Mouse (Mus musculus) gastrocnemius, postnatal 10 days (tissue): ENCODE results near the gene Enthd1. TPM values are rescaled to one million over a fixed set of nuclear protein-coding genes. Genes with fewer than 3 reads are reported as not detected.
A peak's percentile ranks its signal among the peaks of the same experiment; 100 is the strongest.
"Not testable (repeated sequence)": the region's sequence is repeated elsewhere in the genome, so short reads cannot be mapped to it uniquely, and the experiment has no call there.

ENCODE experiments used
- DNase-seq: peaks from one replicate; pipeline ENCODE4 v3.0.0; 2021; ENCODE audit warnings: mixed read lengths
- long read RNA-seq, 2 experiments: library from polyadenylated mRNA; stranded (forward); transcript quantifications; one replicate each; pipeline ENCODE4 v2.0.0; 2021
- total RNA-seq, 2 experiments: library from RNA; stranded (reverse); gene quantifications; 2 replicates each; pipeline ENCODE4 v1.2.3; 2021

Enthd1 gene
- not detected for total RNA-seq
- long read RNA-seq, experiment 1: 0 reads
- long read RNA-seq, experiment 2: 0 reads

DNA sequence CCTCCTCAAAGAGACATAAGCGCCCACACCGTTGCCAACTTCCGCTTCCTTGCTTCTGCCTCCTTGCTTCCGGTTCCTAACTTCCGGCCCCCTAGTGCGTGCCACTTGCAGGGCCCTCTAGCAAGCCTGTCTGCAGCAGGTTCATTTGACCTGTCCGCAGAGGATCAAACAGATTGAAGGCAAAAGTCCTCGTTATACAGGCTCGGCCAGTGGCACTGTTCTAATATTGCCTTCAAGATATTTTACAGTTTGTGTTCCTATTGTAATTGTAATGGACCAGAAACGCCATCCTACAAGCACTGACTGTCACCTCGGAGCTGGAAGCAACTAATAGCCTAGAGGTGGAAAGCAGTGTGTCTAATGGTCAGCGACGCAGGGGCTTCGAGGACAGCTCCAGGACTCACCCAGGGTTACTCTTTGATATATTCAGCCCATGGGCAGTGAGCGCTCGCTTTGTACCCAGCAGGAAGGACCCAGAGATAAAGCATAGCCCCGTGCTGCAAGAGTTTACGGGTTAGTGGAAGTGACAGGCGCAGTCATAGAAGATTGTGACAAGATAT, at the start of gene Enthd1:
Gene Enthd1, minus strand, starts transcription at position 51 of the 560 bp plus-strand sequence.
- no peak for DNase-seq

GRCm38 (mm10) chr15:80613904-80614303, 48.9 kb upstream of the Enthd1 start:
- DNase-seq: no peak

GRCm38 (mm10) chr15:80611478-80611877, 46.5 kb upstream of the Enthd1 start:
- DNase-seq: no peak

DNA sequence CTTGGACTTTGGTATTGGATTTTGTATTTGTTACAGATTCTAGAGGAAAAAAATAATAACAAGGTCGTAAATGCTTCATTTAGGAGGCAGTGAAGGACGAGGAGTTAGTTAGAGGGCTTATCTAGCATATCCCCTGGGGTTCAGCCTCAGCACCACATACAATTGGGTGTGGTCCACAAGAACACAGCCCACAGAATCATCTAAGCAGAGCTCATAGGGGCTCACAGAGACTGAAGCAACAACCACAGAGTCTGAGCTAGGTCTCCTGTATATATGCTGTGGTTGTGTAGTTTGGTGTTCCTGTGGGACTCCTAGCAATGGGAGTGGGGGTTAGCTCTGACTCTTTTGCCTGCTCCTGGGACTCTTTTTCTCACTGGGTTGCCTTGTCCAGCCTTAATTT, 45.4 kb upstream of the Enthd1 start:
- DNase-seq: no peak

DNA sequence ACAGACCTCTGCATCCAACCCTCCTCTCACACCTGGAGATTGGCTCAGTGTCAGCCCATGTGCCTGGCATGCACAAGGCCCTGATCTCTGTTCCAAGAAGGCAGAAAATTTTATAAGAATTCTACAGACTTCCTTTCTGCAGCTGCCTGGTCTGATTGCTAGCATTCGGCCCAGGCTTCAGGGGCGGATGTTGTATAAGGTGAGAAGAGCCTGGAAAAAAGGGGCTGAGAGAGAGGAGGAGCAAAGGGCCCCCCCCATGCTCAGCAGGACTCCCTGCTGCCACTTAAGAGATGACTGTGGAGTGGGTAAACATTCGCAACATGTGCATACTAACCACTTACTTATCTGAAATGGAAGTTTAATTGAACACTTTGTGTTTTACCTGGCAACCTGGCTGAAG, 43.0 kb upstream of the Enthd1 start:
- DNase-seq: no peak

GRCm38 (mm10) chr15:80604026-80604425, 39.1 kb upstream of the Enthd1 start:
- no peak for DNase-seq

DNA sequence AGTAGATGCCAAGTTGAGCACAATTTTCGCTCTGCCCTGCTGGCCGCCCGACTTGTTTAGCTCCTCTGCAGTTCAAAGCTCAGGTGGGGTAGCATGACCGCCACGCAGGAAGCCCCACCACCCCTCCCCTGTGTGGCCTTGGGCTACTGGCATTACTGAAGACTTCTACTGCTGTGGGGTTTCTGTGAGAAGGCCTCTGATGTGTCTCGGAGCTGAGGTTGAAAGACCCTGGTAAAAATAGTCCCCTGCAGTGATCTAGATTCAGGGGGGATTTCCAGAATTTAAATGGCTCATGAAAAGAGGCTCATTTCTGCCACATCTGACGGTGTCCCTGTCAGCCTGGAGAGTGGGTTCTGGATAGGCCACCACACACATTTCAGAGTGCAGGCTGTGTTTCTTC, 37.5 kb upstream of the Enthd1 start:
- no peak for DNase-seq

DNA sequence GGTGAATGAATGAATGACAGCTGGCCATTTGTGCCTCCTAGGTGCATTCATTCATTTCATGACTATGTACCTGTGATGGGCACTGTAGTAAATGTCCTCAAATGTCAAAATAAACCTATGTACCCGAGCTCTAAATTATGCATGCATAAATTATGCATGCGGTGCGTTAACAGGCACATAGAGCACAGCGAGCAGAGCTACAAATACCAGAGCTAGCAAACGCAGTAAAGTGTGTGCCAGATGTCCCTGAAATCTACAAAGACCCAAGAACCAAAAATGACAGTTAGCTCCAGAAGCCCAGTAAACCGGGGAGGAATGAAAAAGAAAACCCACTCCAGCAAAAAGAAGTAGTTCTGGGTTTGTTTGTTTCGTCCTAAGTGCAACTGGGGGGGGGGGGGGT, 36.5 kb upstream of the Enthd1 start:
- no peak for DNase-seq

- no peak for DNase-seq
Measured at GRCm38 (mm10) chr15:80599843-80600242, 34.9 kb upstream of the Enthd1 start.

GRCm38 (mm10) chr15:80599213-80599750, 34.3 kb upstream of the Enthd1 start:
- DNase-seq: peak; percentile 54

GRCm38 (mm10) chr15:80598750-80599149, 33.8 kb upstream of the Enthd1 start:
- DNase-seq: no peak

GRCm38 (mm10) chr15:80593877-80594276, 28.9 kb upstream of the Enthd1 start:
- DNase-seq: no peak

GRCm38 (mm10) chr15:80592737-80593136, 27.8 kb upstream of the Enthd1 start:
- DNase-seq: no peak

- no peak for DNase-seq
Measured at GRCm38 (mm10) chr15:80590641-80591040, 25.7 kb upstream of the Enthd1 start.

DNA sequence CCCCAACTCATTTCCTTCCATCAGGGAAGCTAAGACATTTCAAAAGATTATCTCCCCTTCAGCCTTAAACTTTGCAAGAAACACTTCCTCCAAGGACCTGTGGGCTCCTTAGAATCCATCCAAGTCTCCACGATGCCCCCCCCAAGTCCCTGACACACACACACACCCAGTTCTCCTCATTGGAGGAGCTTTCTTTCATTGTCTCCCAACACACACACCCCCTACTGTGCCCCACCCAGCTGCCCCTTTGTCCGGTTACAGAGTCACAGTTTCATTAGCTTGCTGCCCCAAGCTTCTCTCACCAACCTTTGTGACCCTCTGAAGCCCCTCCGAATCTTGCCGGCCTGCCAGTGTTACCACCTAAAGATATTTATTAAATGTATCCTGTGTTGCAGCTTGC, 21.3 kb upstream of the Enthd1 start:
- DNase-seq: no peak

DNA sequence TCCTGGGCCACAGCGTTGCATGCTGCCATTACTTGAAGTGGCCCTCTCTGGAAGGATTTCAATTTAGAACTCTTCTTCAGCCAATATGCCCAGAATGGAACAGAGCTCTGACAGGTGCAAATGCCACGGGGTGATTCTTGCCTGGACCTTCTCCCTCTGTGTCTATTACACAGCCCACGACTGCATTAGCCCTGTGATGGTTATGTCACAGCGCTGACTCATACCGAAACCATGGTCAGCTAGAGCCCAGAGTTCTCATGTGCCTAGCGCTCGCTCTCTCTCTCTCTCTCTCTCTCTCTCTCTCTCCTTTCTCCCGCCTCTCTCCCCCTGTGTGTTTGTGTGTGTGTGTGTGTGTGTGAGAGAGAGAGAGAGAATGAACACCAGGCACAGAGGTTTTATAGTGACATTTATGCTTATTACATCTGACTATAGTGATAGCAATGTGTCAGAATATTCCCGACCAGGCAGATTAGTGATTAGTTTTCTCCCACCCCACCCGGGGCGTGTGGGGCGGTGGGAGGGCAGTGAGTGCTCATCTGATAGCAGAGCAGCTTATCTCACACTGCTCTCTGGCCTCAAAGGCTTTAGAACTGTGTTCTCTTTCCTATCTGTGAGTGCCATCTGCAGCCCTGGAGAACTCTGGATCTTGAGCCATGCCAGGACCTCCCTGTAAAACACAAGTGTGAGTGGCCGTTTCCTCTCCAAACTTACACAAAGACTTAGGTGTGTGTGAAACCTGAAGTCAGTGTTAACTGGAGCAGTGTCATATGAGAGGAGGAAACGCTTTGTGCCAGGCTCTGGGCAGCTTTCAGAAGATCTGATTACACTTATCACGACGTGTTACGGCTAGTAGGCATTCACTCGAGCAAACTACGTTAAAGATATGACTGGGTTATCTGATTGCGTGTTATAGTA, 17.9 kb upstream of the Enthd1 start:
- DNase-seq: no peak

DNA sequence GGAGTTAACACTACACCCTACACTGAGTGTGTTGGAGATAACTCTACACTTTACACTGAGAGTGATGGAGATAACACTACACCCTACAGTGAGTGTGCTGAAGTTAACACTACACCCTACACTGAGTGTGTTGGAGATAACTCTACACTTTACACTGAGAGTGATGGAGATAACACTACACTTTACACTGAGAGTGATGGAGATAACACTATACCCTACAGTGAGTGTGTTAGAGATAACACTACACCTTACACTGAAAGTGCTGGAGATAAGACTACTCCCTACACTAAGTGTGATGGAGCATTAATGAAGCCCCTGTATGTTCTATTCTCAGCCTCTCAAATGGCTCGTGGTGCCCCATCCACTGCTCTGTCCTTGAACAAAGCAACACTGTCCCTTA, 15.6 kb upstream of the Enthd1 start:
- not testable (repeated sequence) for DNase-seq

GRCm38 (mm10) chr15:80579121-80579520, 14.2 kb upstream of the Enthd1 start:
- no peak for DNase-seq

- no peak for DNase-seq
Measured at GRCm38 (mm10) chr15:80577166-80577960, 12.4 kb upstream of the Enthd1 start.

GRCm38 (mm10) chr15:80576415-80576994, 11.5 kb upstream of the Enthd1 start:
- DNase-seq: no peak

- DNase-seq: no peak
Measured at GRCm38 (mm10) chr15:80575817-80576370, 10.9 kb upstream of the Enthd1 start.
